Mouse (Mus musculus) myocyte (in vitro differentiated cells): ENCODE measurements around the gene St3gal3.

Source experiments
- CEBPB ChIP-seq: IDR thresholded peaks from 2 replicates; pipeline ENCODE4 v1.6.1; 2011; ENCODE audit warnings: mild to moderate bottlenecking, moderate library complexity; ENCODE audit not compliant: poor library complexity, insufficient read depth, severe bottlenecking
- E2F4 ChIP-seq: IDR thresholded peaks from one replicate; pipeline ENCODE4 v1.6.1; 2011; ENCODE audit warnings: mild to moderate bottlenecking, control low read depth, moderate library complexity; ENCODE audit not compliant: insufficient read depth
- MYOD1 ChIP-seq, 3 experiments: IDR thresholded peaks; one replicate each; pipeline ENCODE4 v1.6.1; 2011; ENCODE audit warnings: control low read depth in 2 of 3, low read depth in 2 of 3, mild to moderate bottlenecking in 2 of 3, moderate library complexity in 1 of 3; ENCODE audit not compliant: insufficient read length in 2 of 3, control insufficient read depth in 1 of 3
- MYOG ChIP-seq, 3 experiments: IDR thresholded peaks; one replicate each; pipeline ENCODE4 v1.6.1; 2011; ENCODE audit warnings: control low read depth in 2 of 3, low read depth in 2 of 3, mild to moderate bottlenecking in 2 of 3; ENCODE audit not compliant: insufficient read length in 2 of 3, control insufficient read depth in 1 of 3, insufficient read depth in 1 of 3
- POLR2A ChIP-seq: IDR thresholded peaks from one replicate; pipeline ENCODE4 v1.6.1; 2011; ENCODE audit warnings: low read depth, mild to moderate bottlenecking, control low read depth, moderate library complexity; ENCODE audit not compliant: insufficient read length
- POLR2AphosphoS2 ChIP-seq: IDR thresholded peaks from one replicate; pipeline ENCODE4 v1.6.1; 2011; ENCODE audit warnings: low read depth, control low read depth; ENCODE audit not compliant: insufficient read length
- TCF12 ChIP-seq: IDR thresholded peaks from one replicate; pipeline ENCODE4 v1.6.1; 2011; ENCODE audit warnings: mild to moderate bottlenecking, control low read depth; ENCODE audit not compliant: poor library complexity, insufficient read depth, severe bottlenecking
- USF1 ChIP-seq: IDR thresholded peaks from one replicate; pipeline ENCODE4 v1.6.1; 2011; ENCODE audit warnings: low read depth, mild to moderate bottlenecking, control low read depth, moderate library complexity

GRCm38 (mm10) chr4:118108779-118109178 lies 25.9 kb downstream of the St3gal3 start:
- no peak for TF ChIP-seq POLR2AphosphoS2
- TF ChIP-seq E2F4 = no peak
- TF ChIP-seq MYOG (IDR thresholded peaks at IDR 0.05; ENCODE audit: control insufficient read depth in 1 of 3, insufficient read depth in 1 of 3, insufficient read length in 2 of 3, low read depth in 2 of 3) = no peak
- no peak for TF ChIP-seq USF1
- TF ChIP-seq CEBPB = no peak
- no peak for TF ChIP-seq TCF12
- TF ChIP-seq POLR2A = no peak
- no peak for TF ChIP-seq MYOD1 (IDR thresholded peaks at IDR 0.05; ENCODE audit: control insufficient read depth in 1 of 3, insufficient read length in 2 of 3, low read depth in 2 of 3)
